Mouse (Mus musculus) 416B (cell line): Measurements from ENCODE around the gene Zfp882.
"Not testable (repeated sequence)": the region's sequence is repeated elsewhere in the genome, so short reads cannot be mapped to it uniquely, and the experiment has no call there.

Source experiments
- DNase-seq: peaks from one replicate; pipeline ENCODE4 v3.0.0; 2011; ENCODE audit warnings: low read depth

Gene Zfp882

GRCm38 (mm10) chr8:71952489-71952888 is 44.1 kb downstream of the Zfp882 start:
- DNase-seq = no peak

GRCm38 (mm10) chr8:71952961-71953700 is 44.7 kb downstream of the Zfp882 start:
- not testable (repeated sequence) for DNase-seq

GRCm38 (mm10) chr8:71954666-71955065 is 46.3 kb downstream of the Zfp882 start:
- DNase-seq = no peak

GRCm38 (mm10) chr8:71960483-71960882 is 52.1 kb downstream of the Zfp882 start:
- DNase-seq = no peak

GRCm38 (mm10) chr8:71961796-71962195 is 53.4 kb downstream of the Zfp882 start:
- no peak for DNase-seq

GRCm38 (mm10) chr8:71964051-71964450 is 55.6 kb downstream of the Zfp882 start:
- no peak for DNase-seq

- DNase-seq = no peak
Measured at GRCm38 (mm10) chr8:71965166-71965565, 56.8 kb downstream of the Zfp882 start.
